Mouse (Mus musculus): Measurements from ENCODE around the gene Irf6. TPM values are rescaled to one million over a fixed set of nuclear protein-coding genes. Genes with fewer than 3 reads are reported as not detected.
A peak's percentile ranks its signal among the peaks of the same experiment; 100 is the strongest.

Irf6 gene
- total RNA-seq, 2 experiments from 2014 or later, result 0.98 to 2.3 TPM

GRCm38 (mm10) chr1:193151134-193151533 lies 1.8 kb upstream of the Irf6 start:
- DNase-seq (ENCODE audit: low spot score in 2 of 2), result peak in 1 of 2 experiments; percentile 49
- intact Hi-C loops (cut with DNase I), result no loop called here

- DNase-seq (ENCODE audit: low spot score in 2 of 2), result no peak
- intact Hi-C loops (cut with DNase I), result no loop called here
Measured at GRCm38 (mm10) chr1:193153561-193153960, 650 bp downstream of the Irf6 start.

GRCm38 (mm10) chr1:193156316-193157110 lies 3.6 kb downstream of the Irf6 start:
- intact Hi-C loops (cut with DNase I), result no loop called here
- DNase-seq (ENCODE audit: low spot score in 2 of 2), result no peak

- no peak for DNase-seq (ENCODE audit: low spot score in 2 of 2)
- intact Hi-C loops (cut with DNase I), result no loop called here
Measured at GRCm38 (mm10) chr1:193157111-193157492, 4.2 kb downstream of the Irf6 start.

- intact Hi-C loops (cut with DNase I), result no loop called here
- DNase-seq (ENCODE audit: low spot score in 2 of 2), result no peak
Measured at GRCm38 (mm10) chr1:193159163-193159562, 6.3 kb downstream of the Irf6 start.

GRCm38 (mm10) chr1:193159613-193160012 lies 6.7 kb downstream of the Irf6 start:
- intact Hi-C loops (cut with DNase I), result no loop called here
- no peak for DNase-seq (ENCODE audit: low spot score in 2 of 2)

GRCm38 (mm10) chr1:193160317-193161032 lies 7.6 kb downstream of the Irf6 start:
- intact Hi-C loops (cut with DNase I), result no loop called here

GRCm38 (mm10) chr1:193167746-193168145 lies 14.8 kb downstream of the Irf6 start, which contains the start of gene A130010J15Rik:
A130010J15Rik (plus strand) TSS chr1:193168046.
- DNase-seq (ENCODE audit: low spot score in 2 of 2), result no peak
- intact Hi-C loops (cut with DNase I), result no loop called here

More at GRCm38 (mm10) chr1:193160317-193161032, 7.6 kb downstream of the Irf6 start:
- DNase-seq (ENCODE audit: low spot score in 2 of 2), result peak in 1 of 2 experiments; percentile 23

GRCm38 (mm10) chr1:193169228-193169627 lies 16.3 kb downstream of the Irf6 start:
- intact Hi-C loops (cut with DNase I), result no loop called here
- DNase-seq (ENCODE audit: low spot score in 2 of 2), result no peak

GRCm38 (mm10) chr1:193169856-193170255 lies 16.9 kb downstream of the Irf6 start:
- intact Hi-C loops (cut with DNase I), result no loop called here

GRCm38 (mm10) chr1:193172991-193173809 lies 20.3 kb downstream of the Irf6 start:
- DNase-seq (ENCODE audit: low spot score in 2 of 2), result peak; percentile 93 to 99
- intact Hi-C loops (cut with DNase I), result loop anchor here (2.0 kb wide), 1 partner anchor 42 kb away; the partner anchor contains the start of gene Diexf

More at GRCm38 (mm10) chr1:193169856-193170255, 16.9 kb downstream of the Irf6 start:
- DNase-seq (ENCODE audit: low spot score in 2 of 2), result no peak

GRCm38 (mm10) chr1:193173810-193174129 lies 20.9 kb downstream of the Irf6 start:
- DNase-seq (ENCODE audit: low spot score in 2 of 2), result no peak
- intact Hi-C loops (cut with DNase I), result loop anchor here (2.0 kb wide), 1 partner anchor 43 kb away; the partner anchor contains the start of gene Diexf

- intact Hi-C loops (cut with DNase I), result no loop called here
- DNase-seq (ENCODE audit: low spot score in 2 of 2), result no peak
Measured at GRCm38 (mm10) chr1:193174143-193174733, 21.3 kb downstream of the Irf6 start.

GRCm38 (mm10) chr1:193181104-193181503 lies 28.2 kb downstream of the Irf6 start:
- intact Hi-C loops (cut with DNase I), result no loop called here
- DNase-seq (ENCODE audit: low spot score in 2 of 2), result no peak

GRCm38 (mm10) chr1:193188257-193188656 lies 35.3 kb downstream of the Irf6 start:
- intact Hi-C loops (cut with DNase I), result no loop called here
- no peak for DNase-seq (ENCODE audit: low spot score in 2 of 2)

GRCm38 (mm10) chr1:193189151-193189621 lies 36.3 kb downstream of the Irf6 start:
- intact Hi-C loops (cut with DNase I), result no loop called here
- peak; percentile 21 to 37 for DNase-seq (ENCODE audit: low spot score in 2 of 2)

GRCm38 (mm10) chr1:193189771-193190170 lies 36.9 kb downstream of the Irf6 start:
- DNase-seq (ENCODE audit: low spot score in 2 of 2), result no peak
- intact Hi-C loops (cut with DNase I), result no loop called here

- intact Hi-C loops (cut with DNase I), result no loop called here
- no peak for DNase-seq (ENCODE audit: low spot score in 2 of 2)
Measured at GRCm38 (mm10) chr1:193191675-193192283, 38.9 kb downstream of the Irf6 start.

Data from left cerebral cortex, postnatal 25 days (tissue).